In the genomic region with DNA sequence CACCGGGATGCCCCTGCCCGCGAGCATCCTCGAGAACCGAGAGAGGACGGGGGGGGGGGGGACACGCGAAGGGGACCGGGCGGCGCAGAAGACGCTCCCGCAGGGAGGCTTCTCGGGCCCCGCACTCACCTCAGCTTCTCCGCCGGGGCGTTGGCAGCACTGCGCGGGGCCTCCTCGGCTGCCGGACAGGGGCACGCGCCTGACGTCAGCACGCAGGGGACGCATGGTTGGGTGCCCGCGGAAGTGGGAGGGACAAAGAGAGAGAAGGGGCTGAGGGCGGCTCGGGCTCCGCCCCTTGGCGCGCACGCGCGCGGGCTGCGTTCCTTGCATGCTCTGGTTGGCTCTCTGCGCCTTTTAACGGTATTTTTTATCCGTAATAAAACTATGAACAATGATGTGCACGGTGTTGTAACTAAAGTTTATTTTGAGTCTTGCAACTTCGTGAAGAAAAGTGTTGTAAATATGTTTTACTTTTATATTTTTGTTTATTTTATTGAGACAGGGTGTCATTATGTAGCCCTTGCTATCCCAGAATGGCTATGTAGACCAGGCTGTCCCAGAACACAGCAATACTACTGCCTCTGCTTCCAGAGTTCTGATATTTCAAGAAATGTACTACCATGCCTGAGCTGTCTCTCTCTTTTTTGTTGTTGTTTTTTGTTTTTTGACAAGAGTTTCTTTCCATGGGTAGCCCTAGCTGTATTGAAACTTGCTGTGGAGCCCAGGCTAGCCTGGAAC, we compare ENCODE assay signal across 8 mouse cellular contexts. TPM values are rescaled to one million over a fixed set of nuclear protein-coding genes. Genes with fewer than 3 reads are reported as not detected.
A peak's percentile ranks its signal among the peaks of the same experiment; 100 is the strongest.
DNase-seq lines count a peak whose midpoint lies in the region; ATAC-seq and TF ChIP-seq lines count a peak whose summit lies in the region.

Cdc42 (minus strand) TSS at position 204 of the 738 bp plus-strand sequence.

- peak within 1 kb of the TSS; percentile 100 for H3K9ac ChIP-seq in embryonic facial prominence, embryonic 14.5 days (ENCODE audit: low read depth, low read length)
- H3K9ac ChIP-seq in heart, adult 2 months (ENCODE audit: low read depth, low read length): peak within 1 kb of the TSS; percentile 100
- peak within 1 kb of the TSS; percentile 99 for H3K9ac ChIP-seq in limb, embryonic 13.5 days
- peak within 1 kb of the TSS; percentile 99 for H3K9ac ChIP-seq in midbrain, embryonic 16.5 days (ENCODE audit: low read depth, low read length)

- no peaks in the 10 kb centered on the region for H3K9me3 ChIP-seq in embryonic facial prominence, embryonic 14.5 days (ENCODE audit: control insufficient read depth, low read length)
- H3K9me3 ChIP-seq in limb, embryonic 13.5 days: no peaks in the 10 kb centered on the region
- no peaks in the 10 kb centered on the region for H3K9me3 ChIP-seq in midbrain, embryonic 16.5 days (replicated peaks; ENCODE audit: control insufficient read depth, low read length, poor library complexity, severe bottlenecking)

- intact Hi-C loops in heart, adult 2 months (cut with DNase I): loop anchor here (1.0 to 5.0 kb wide), 2 partner anchors 13 to 235 kb away; partner anchors contain the start of gene Usp48

- no peaks in the 10 kb centered on the region for H3K27me3 ChIP-seq in embryonic facial prominence, embryonic 14.5 days (replicated peaks; ENCODE audit: control insufficient read depth, insufficient read depth, low read length)
- H3K27me3 ChIP-seq in heart, adult 2 months (ENCODE audit: control insufficient read depth, insufficient read depth, low read length): no peaks in the 10 kb centered on the region
- H3K27me3 ChIP-seq in limb, embryonic 13.5 days: no peaks in the 10 kb centered on the region
- H3K27me3 ChIP-seq in midbrain, embryonic 16.5 days (ENCODE audit: control insufficient read depth, insufficient read depth, low read depth, low read length): no peaks in the 10 kb centered on the region

- under 1% methylated on average over 17 of the region's 44 CpGs for WGBS in embryonic facial prominence, embryonic 14.5 days
- WGBS in heart, adult 2 months: 1% methylated on average over 37 of the region's 44 CpGs
- under 1% methylated on average over 37 of the region's 44 CpGs for WGBS in limb, embryonic 13.5 days
- under 1% methylated on average over 32 of the region's 44 CpGs for WGBS in midbrain, embryonic 16.5 days

- TF ChIP-seq CTCF in heart, adult 2 months (IDR thresholded peaks at IDR 0.05): no peak

- no peaks in the 10 kb centered on the region for H3K36me3 ChIP-seq in embryonic facial prominence, embryonic 14.5 days (ENCODE audit: control insufficient read depth, insufficient read depth, low read length)
- H3K36me3 ChIP-seq in heart, adult 2 months (ENCODE audit: control insufficient read depth, insufficient read depth, low read length): peaks cover 28% of the 10 kb centered on the region
- no peaks in the 10 kb centered on the region for H3K36me3 ChIP-seq in limb, embryonic 13.5 days
- H3K36me3 ChIP-seq in midbrain, embryonic 16.5 days (ENCODE audit: control insufficient read depth, insufficient read depth, low read length): no peaks in the 10 kb centered on the region

- H3K79me2 ChIP-seq in heart, adult 2 months (replicated peaks; ENCODE audit: control insufficient read depth, insufficient read depth, low read length): peaks cover 8% of the 10 kb centered on the region

- TF ChIP-seq EP300 in heart, adult 2 months (IDR thresholded peaks at IDR 0.05; ENCODE audit: insufficient read depth, low read depth, low read length): peak; percentile 72; the same call in 1 of the 2 replicates

- TF ChIP-seq POLR2A in heart, adult 2 months (IDR thresholded peaks at IDR 0.05; ENCODE audit: insufficient read depth, low read depth, low read length): peak; percentile 91

- peak within 1 kb of the TSS; percentile 84 for H3K4me2 ChIP-seq in embryonic facial prominence, embryonic 14.5 days (ENCODE audit: low read depth, low read length)
- H3K4me2 ChIP-seq in limb, embryonic 13.5 days (replicated peaks): peak within 1 kb of the TSS; percentile 82
- peak within 1 kb of the TSS; percentile 78 for H3K4me2 ChIP-seq in midbrain, embryonic 16.5 days (ENCODE audit: low read length)

- H3K4me1 ChIP-seq in embryonic facial prominence, embryonic 14.5 days (ENCODE audit: control insufficient read depth, insufficient read depth, low read length): peaks cover 25% of the 10 kb centered on the region
- peaks cover 10% of the 10 kb centered on the region for H3K4me1 ChIP-seq in heart, adult 2 months (ENCODE audit: control insufficient read depth, insufficient read depth, low read length)
- peaks cover 30% of the 10 kb centered on the region for H3K4me1 ChIP-seq in limb, embryonic 13.5 days
- peaks cover 30% of the 10 kb centered on the region for H3K4me1 ChIP-seq in midbrain, embryonic 16.5 days (ENCODE audit: control insufficient read depth, insufficient read depth, low read length)

- peak within 1 kb of the TSS; percentile 97 for H3K27ac ChIP-seq in embryonic facial prominence, embryonic 14.5 days (replicated peaks; ENCODE audit: low read depth, low read length)
- H3K27ac ChIP-seq in heart, adult 2 months: peak within 1 kb of the TSS; percentile 97
- peak within 1 kb of the TSS; percentile 95 for H3K27ac ChIP-seq in limb, embryonic 13.5 days
- peak within 1 kb of the TSS; percentile 98 for H3K27ac ChIP-seq in midbrain, embryonic 16.5 days (ENCODE audit: low read length)

- H3K4me3 ChIP-seq in embryonic facial prominence, embryonic 14.5 days (ENCODE audit: low read depth, low read length): peak within 1 kb of the TSS; percentile 97
- peak within 1 kb of the TSS; percentile 95 for H3K4me3 ChIP-seq in heart, adult 2 months
- peak within 1 kb of the TSS; percentile 98 for H3K4me3 ChIP-seq in limb, embryonic 13.5 days
- H3K4me3 ChIP-seq in midbrain, embryonic 16.5 days (ENCODE audit: low read depth, low read length): peak within 1 kb of the TSS; percentile 97

- peak; percentile 97 for DNase-seq in 3T3-L1 (ENCODE audit: low read depth, low spot score)
- peak; percentile 96 to 97 for DNase-seq in adrenal gland, postnatal 4 days (ENCODE audit: low spot score in 2 of 2)
- peak; percentile 98 for DNase-seq in embryonic facial prominence, embryonic 14.5 days (ENCODE audit: low spot score)
- DNase-seq in heart, adult 2 months: peak; percentile 99
- peak; percentile 98 for DNase-seq in kidney, adult 8-10 months
- DNase-seq in spleen, postnatal 10 days (ENCODE audit: low spot score in 2 of 2): peak; percentile 96 to 99

- ATAC-seq in embryonic facial prominence, embryonic 14.5 days (ENCODE audit: low read depth): peak; percentile 97
- peak; percentile 96 for ATAC-seq in limb, embryonic 13.5 days (ENCODE audit: low FRiP score, low read depth)
- peak; percentile 97 for ATAC-seq in midbrain, embryonic 16.5 days

RNA-seq across cellular contexts. Expression of gene Cdc42, which starts in this region (rescaled TPM):
- total RNA-seq in adrenal gland, postnatal 4 days (2021): 100 to 1,000 TPM; 407 to 413 TPM
- 714 and 769 TPM in 2 replicates for polyA plus RNA-seq in embryonic facial prominence, embryonic 14.5 days (2014; fragmentation: Nextera tagmentation; extraction: Ambion mirVana)
- 100 to 1,000 TPM; 136 to 137 TPM for total RNA-seq in heart, adult 2 months (2021)
- 68.4 and 141 TPM in 2 replicates for polyA plus RNA-seq in heart, adult 2 months (2012; rRNA removed)
- 748 and 758 TPM in 2 replicates for polyA plus RNA-seq in limb, embryonic 13.5 days (2015; fragmentation: Nextera tagmentation; extraction: Ambion mirVana)
- polyA plus RNA-seq in midbrain, embryonic 16.5 days (2015; fragmentation: Nextera tagmentation; extraction: Ambion mirVana): 1,054 and 1,095 TPM in 2 replicates

Comparison
In these comparisons a context has a peak if more than half of its experiments do, and no peak if none do; other contexts are left out.
1. Peak in every context shown above with its lines: DNase-seq, ATAC-seq, H3K4me3 ChIP-seq and H3K27ac ChIP-seq.